Mouse (Mus musculus): Measurements from ENCODE around the gene Cir1. TPM values are rescaled to one million over a fixed set of nuclear protein-coding genes. Genes with fewer than 3 reads are reported as not detected.

The Cir1 gene
- polyA plus RNA-seq, 1 experiment from 2014 or later = 11.7 TPM

- Histone ChIP-seq H3K27me3 (ENCODE audit: insufficient read depth, poor library complexity, severe bottlenecking) (no peaks in the 10 kb centered on the region), H3K4me1 (replicated peaks) (no peaks in the 10 kb centered on the region), H3K36me3 (no peaks in the 10 kb centered on the region), H3K4me3 (no peak overlapping the region), H3K27ac (no peak overlapping the region), H3K9me3 (no peaks in the 10 kb centered on the region)
- no peak for DNase-seq (ENCODE audit: low spot score)
- WGBS = 89% methylated on average over 3 of the region's 3 CpGs
Observed at GRCm38 (mm10) chr2:73335949-73336348, 23.4 kb upstream of the Cir1 start.

- Histone ChIP-seq H3K27ac (no peak overlapping the region), H3K4me1 (replicated peaks) (no peaks in the 10 kb centered on the region), H3K36me3 (no peaks in the 10 kb centered on the region), H3K9me3 (no peaks in the 10 kb centered on the region), H3K4me3 (no peak overlapping the region), H3K27me3 (ENCODE audit: insufficient read depth, poor library complexity, severe bottlenecking) (no peaks in the 10 kb centered on the region)
- WGBS = 86% methylated on average over 5 of the region's 5 CpGs
- no peak for DNase-seq (ENCODE audit: low spot score)
Observed at GRCm38 (mm10) chr2:73325871-73326270, 13.4 kb upstream of the Cir1 start.

- DNase-seq (ENCODE audit: low spot score) = no peak
- Histone ChIP-seq H3K27me3 (ENCODE audit: insufficient read depth, poor library complexity, severe bottlenecking) (no peaks in the 10 kb centered on the region), H3K9me3 (no peaks in the 10 kb centered on the region), H3K36me3 (no peaks in the 10 kb centered on the region), H3K4me3 (no peak overlapping the region), H3K4me1 (replicated peaks) (no peaks in the 10 kb centered on the region), H3K27ac (no peak overlapping the region)
- WGBS = 72% methylated on average over 12 of the region's 12 CpGs
Observed at GRCm38 (mm10) chr2:73322991-73323390, 10.5 kb upstream of the Cir1 start.

GRCm38 (mm10) chr2:73319218-73319617 is 6.7 kb upstream of the Cir1 start:
- WGBS = 88% methylated on average over 5 of the region's 5 CpGs

GRCm38 (mm10) chr2:73317426-73317825 is 4.9 kb upstream of the Cir1 start:
- DNase-seq (ENCODE audit: low spot score) = no peak
- Histone ChIP-seq H3K27ac (no peak overlapping the region), H3K36me3 (no peaks in the 10 kb centered on the region), H3K9me3 (no peaks in the 10 kb centered on the region), H3K4me3 (no peak overlapping the region), H3K27me3 (ENCODE audit: insufficient read depth, poor library complexity, severe bottlenecking) (no peaks in the 10 kb centered on the region), H3K4me1 (replicated peaks) (peaks cover 5% of the 10 kb centered on the region)
- 93% methylated on average over 9 of the region's 9 CpGs for WGBS

More at GRCm38 (mm10) chr2:73319218-73319617, 6.7 kb upstream of the Cir1 start:
- Histone ChIP-seq H3K4me1 (replicated peaks) (no peaks in the 10 kb centered on the region), H3K9me3 (no peaks in the 10 kb centered on the region), H3K4me3 (no peak overlapping the region), H3K27me3 (ENCODE audit: insufficient read depth, poor library complexity, severe bottlenecking) (no peaks in the 10 kb centered on the region), H3K36me3 (no peaks in the 10 kb centered on the region), H3K27ac (no peak overlapping the region)
- DNase-seq (ENCODE audit: low spot score) = no peak

- Histone ChIP-seq H3K27me3 (ENCODE audit: insufficient read depth, poor library complexity, severe bottlenecking) (no peaks in the 10 kb centered on the region), H3K4me1 (replicated peaks) (peaks cover 19% of the 10 kb centered on the region), H3K9me3 (no peaks in the 10 kb centered on the region), H3K36me3 (peaks cover 9% of the 10 kb centered on the region), H3K27ac (no peak overlapping the region), H3K4me3 (no peak overlapping the region)
- WGBS = 92% methylated on average over 3 of the region's 3 CpGs
- no peak for DNase-seq (ENCODE audit: low spot score)
Observed at GRCm38 (mm10) chr2:73314311-73314710, 1.8 kb upstream of the Cir1 start.

GRCm38 (mm10) chr2:73313117-73313501 is 608 bp upstream of the Cir1 start:
- peaks cover 19% of the 10 kb centered on the region for H3K4me1 ChIP-seq (replicated peaks)
- peaks cover 21% of the 10 kb centered on the region for H3K36me3 ChIP-seq
- peak overlapping the region; percentile 78 for H3K4me3 ChIP-seq
- WGBS = 49% methylated on average over 14 of the region's 14 CpGs
- peak; percentile 29 for DNase-seq (ENCODE audit: low spot score)
- H3K27me3 ChIP-seq (ENCODE audit: insufficient read depth, poor library complexity, severe bottlenecking) = no peaks in the 10 kb centered on the region
- peak overlapping the region; percentile 78 for H3K27ac ChIP-seq
- no peaks in the 10 kb centered on the region for H3K9me3 ChIP-seq

- Histone ChIP-seq H3K4me1 (replicated peaks) (peaks cover 4% of the 10 kb centered on the region), H3K27me3 (ENCODE audit: insufficient read depth, poor library complexity, severe bottlenecking) (no peaks in the 10 kb centered on the region), H3K9me3 (no peaks in the 10 kb centered on the region), H3K36me3 (peaks cover 83% of the 10 kb centered on the region), H3K4me3 (no peak overlapping the region), H3K27ac (no peak overlapping the region)
- no peak for DNase-seq (ENCODE audit: low spot score)
- WGBS = 92% methylated on average over 7 of the region's 7 CpGs
Observed at GRCm38 (mm10) chr2:73306006-73306405, 6.5 kb downstream of the Cir1 start.

- no peak overlapping the region for H3K27ac ChIP-seq
- peaks cover 82% of the 10 kb centered on the region for H3K36me3 ChIP-seq
- H3K27me3 ChIP-seq (ENCODE audit: insufficient read depth, poor library complexity, severe bottlenecking) = no peaks in the 10 kb centered on the region
- no peaks in the 10 kb centered on the region for H3K4me1 ChIP-seq (replicated peaks)
- 92% methylated on average over 5 of the region's 5 CpGs for WGBS
- H3K4me3 ChIP-seq = no peak overlapping the region
- H3K9me3 ChIP-seq = no peaks in the 10 kb centered on the region
- no peak for DNase-seq (ENCODE audit: low spot score)
Observed at GRCm38 (mm10) chr2:73304506-73304905, 8.0 kb downstream of the Cir1 start.

GRCm38 (mm10) chr2:73302722-73303121 is 9.8 kb downstream of the Cir1 start:
- Histone ChIP-seq H3K36me3 (peaks cover 66% of the 10 kb centered on the region), H3K9me3 (no peaks in the 10 kb centered on the region), H3K27me3 (ENCODE audit: insufficient read depth, poor library complexity, severe bottlenecking) (no peaks in the 10 kb centered on the region), H3K27ac (no peak overlapping the region), H3K4me3 (no peak overlapping the region), H3K4me1 (replicated peaks) (no peaks in the 10 kb centered on the region)
- no peak for DNase-seq (ENCODE audit: low spot score)
- WGBS = 95% methylated on average over 9 of the region's 9 CpGs

- H3K27me3 ChIP-seq (ENCODE audit: insufficient read depth, poor library complexity, severe bottlenecking) = no peaks in the 10 kb centered on the region
- H3K27ac ChIP-seq = no peak overlapping the region
- no peaks in the 10 kb centered on the region for H3K4me1 ChIP-seq (replicated peaks)
- 88% methylated on average over 1 of the region's 1 CpGs for WGBS
- H3K4me3 ChIP-seq = no peak overlapping the region
- no peaks in the 10 kb centered on the region for H3K9me3 ChIP-seq
- H3K36me3 ChIP-seq = peaks cover 60% of the 10 kb centered on the region
- DNase-seq (ENCODE audit: low spot score) = no peak
Observed at GRCm38 (mm10) chr2:73301979-73302378, 10.5 kb downstream of the Cir1 start.

GRCm38 (mm10) chr2:73298841-73299240 is 13.7 kb downstream of the Cir1 start:
- WGBS = 86% methylated on average over 3 of the region's 3 CpGs
- H3K27ac ChIP-seq = no peak overlapping the region
- H3K9me3 ChIP-seq = no peaks in the 10 kb centered on the region
- H3K27me3 ChIP-seq (ENCODE audit: insufficient read depth, poor library complexity, severe bottlenecking) = no peaks in the 10 kb centered on the region
- DNase-seq (ENCODE audit: low spot score) = no peak
- H3K4me1 ChIP-seq (replicated peaks) = no peaks in the 10 kb centered on the region
- no peak overlapping the region for H3K4me3 ChIP-seq
- H3K36me3 ChIP-seq = peaks cover 36% of the 10 kb centered on the region

- Histone ChIP-seq H3K4me3 (no peak overlapping the region), H3K27me3 (ENCODE audit: insufficient read depth, poor library complexity, severe bottlenecking) (no peaks in the 10 kb centered on the region), H3K27ac (no peak overlapping the region), H3K36me3 (peaks cover 33% of the 10 kb centered on the region), H3K4me1 (replicated peaks) (no peaks in the 10 kb centered on the region), H3K9me3 (no peaks in the 10 kb centered on the region)
- WGBS = 85% methylated on average over 7 of the region's 7 CpGs
- no peak for DNase-seq (ENCODE audit: low spot score)
Observed at GRCm38 (mm10) chr2:73298154-73298553, 14.3 kb downstream of the Cir1 start.

GRCm38 (mm10) chr2:73295023-73295422 is 17.5 kb downstream of the Cir1 start:
- Histone ChIP-seq H3K27me3 (ENCODE audit: insufficient read depth, poor library complexity, severe bottlenecking) (no peaks in the 10 kb centered on the region), H3K4me3 (no peak overlapping the region), H3K4me1 (replicated peaks) (no peaks in the 10 kb centered on the region), H3K9me3 (no peaks in the 10 kb centered on the region), H3K36me3 (peaks cover 22% of the 10 kb centered on the region), H3K27ac (no peak overlapping the region)
- no peak for DNase-seq (ENCODE audit: low spot score)
- 87% methylated on average over 7 of the region's 7 CpGs for WGBS
